Mouse (Mus musculus): ENCODE measurements around the gene Syne2.

- TF ChIP-seq CTCF (IDR thresholded peaks at IDR 0.05; ENCODE audit: extremely low read depth, insufficient read depth, insufficient read length, insufficient replicate concordance) (no peak), POLR2A (IDR thresholded peaks at IDR 0.05; ENCODE audit: low read depth, low read length) (no peak)
These were observed 73.3 kb downstream of the Syne2 start for GRCm38 (mm10) chr12:75891206-75891605.

Measured in spleen, adult 2 months (tissue).